Mouse (Mus musculus): ENCODE data around the gene Vwa5a. TPM values are rescaled to one million over a fixed set of nuclear protein-coding genes. Genes with fewer than 3 reads are reported as not detected.

The Vwa5a gene
- polyA plus RNA-seq, 1 experiment from 2014 or later: 15.2 TPM

Other genes with a start within 250 kb of the Vwa5a start
- not detected in 2 replicates for gene Olfr905, start 247.2 kb upstream of the Vwa5a start, polyA plus RNA-seq (2015; fragmentation: Nextera tagmentation; extraction: Ambion mirVana)
- not detected in 2 replicates for gene Olfr906, start 231.2 kb upstream of the Vwa5a start, polyA plus RNA-seq (2015; fragmentation: Nextera tagmentation; extraction: Ambion mirVana)
- not detected in 2 replicates for gene Olfr907, start 222.5 kb upstream of the Vwa5a start, polyA plus RNA-seq (2015; fragmentation: Nextera tagmentation; extraction: Ambion mirVana)
- gene Olfr911-ps1, start 196.7 kb upstream of the Vwa5a start, polyA plus RNA-seq (2015; fragmentation: Nextera tagmentation; extraction: Ambion mirVana): not detected in 2 replicates
- gene Olfr910, start 180.4 kb upstream of the Vwa5a start, polyA plus RNA-seq (2015; fragmentation: Nextera tagmentation; extraction: Ambion mirVana): not detected in 2 replicates
- not detected in 2 replicates for gene Olfr912, start 138.1 kb upstream of the Vwa5a start, polyA plus RNA-seq (2015; fragmentation: Nextera tagmentation; extraction: Ambion mirVana)
- gene Olfr913, start 125.5 kb upstream of the Vwa5a start, polyA plus RNA-seq (2015; fragmentation: Nextera tagmentation; extraction: Ambion mirVana): not detected in 2 replicates
- gene Olfr914, start 113.2 kb upstream of the Vwa5a start, polyA plus RNA-seq (2015; fragmentation: Nextera tagmentation; extraction: Ambion mirVana): not detected in 2 replicates
- gene Olfr916, start 58.4 kb upstream of the Vwa5a start, polyA plus RNA-seq (2015; fragmentation: Nextera tagmentation; extraction: Ambion mirVana): not detected in 2 replicates
- not detected in 2 replicates for gene Olfr917, start 52.4 kb upstream of the Vwa5a start, polyA plus RNA-seq (2015; fragmentation: Nextera tagmentation; extraction: Ambion mirVana)
- gene Olfr918, start 43.7 kb upstream of the Vwa5a start, polyA plus RNA-seq (2015; fragmentation: Nextera tagmentation; extraction: Ambion mirVana): not detected in 2 replicates
- gene Olfr919, start 14.6 kb upstream of the Vwa5a start, polyA plus RNA-seq (2015; fragmentation: Nextera tagmentation; extraction: Ambion mirVana): not detected in 2 replicates
- 0.03 TPM in 1 of 2 replicates, not detected in the other for gene Olfr920, start 34.0 kb downstream of the Vwa5a start, polyA plus RNA-seq (2015; fragmentation: Nextera tagmentation; extraction: Ambion mirVana)
- not detected in 2 replicates for gene Olfr921, start 54.8 kb downstream of the Vwa5a start, polyA plus RNA-seq (2015; fragmentation: Nextera tagmentation; extraction: Ambion mirVana)
- not detected in 2 replicates for gene Olfr922, start 96.3 kb downstream of the Vwa5a start, polyA plus RNA-seq (2015; fragmentation: Nextera tagmentation; extraction: Ambion mirVana)
- gene Olfr923, start 108.3 kb downstream of the Vwa5a start, polyA plus RNA-seq (2015; fragmentation: Nextera tagmentation; extraction: Ambion mirVana): not detected in 2 replicates
- not detected in 2 replicates for gene Olfr924, start 126.2 kb downstream of the Vwa5a start, polyA plus RNA-seq (2015; fragmentation: Nextera tagmentation; extraction: Ambion mirVana)
- gene Olfr26, start 136.8 kb downstream of the Vwa5a start, polyA plus RNA-seq (2015; fragmentation: Nextera tagmentation; extraction: Ambion mirVana): not detected in 2 replicates
- not detected in 2 replicates for gene Olfr926, start 158.9 kb downstream of the Vwa5a start, polyA plus RNA-seq (2015; fragmentation: Nextera tagmentation; extraction: Ambion mirVana)
- not detected in 2 replicates for gene Olfr930, start 211.5 kb downstream of the Vwa5a start, polyA plus RNA-seq (2015; fragmentation: Nextera tagmentation; extraction: Ambion mirVana)

Data from intestine, embryonic 15.5 days (tissue).